In genomic region chr9:66611478-66612093, GRCm38 (mm10) we compare ENCODE assay signal across 8 mouse cellular contexts. TPM values are rescaled to one million over a fixed set of nuclear protein-coding genes. Genes with fewer than 3 reads are reported as not detected.
DNase-seq lines count a peak whose midpoint lies in the region; ATAC-seq and TF ChIP-seq lines count a peak whose summit lies in the region.

No protein-coding gene starts in this region.

- DNase-seq in CD4-positive, CD25-positive, alpha-beta regulatory T cell, adult 2 months (ENCODE audit: low read depth, low spot score), result peak; percentile 89
- DNase-seq in c-Kit-negative CD71-positive TER-119-positive erythroid progenitor cells, embryonic 14.5 days (ENCODE audit: low read depth, low spot score), result peak; percentile 36
- DNase-seq in forebrain, embryonic 11.5 days (ENCODE audit: low spot score), result peak; percentile 91
- DNase-seq in kidney, postnatal 36 days, result peak; percentile 90 to 95
- DNase-seq in stomach, postnatal 0 days (ENCODE audit: low spot score), result peak; percentile 90

- H3K27me3 ChIP-seq in forebrain, embryonic 11.5 days (ENCODE audit: control insufficient read depth, insufficient read depth, low read length), result no peaks in the 10 kb centered on the region
- H3K27me3 ChIP-seq in heart, embryonic 16.5 days (ENCODE audit: control insufficient read depth, insufficient read depth, low read length), result no peaks in the 10 kb centered on the region
- no peaks in the 10 kb centered on the region for H3K27me3 ChIP-seq in liver, embryonic 15.5 days
- H3K27me3 ChIP-seq in neural tube, embryonic 12.5 days (replicated peaks), result no peaks in the 10 kb centered on the region
- no peaks in the 10 kb centered on the region for H3K27me3 ChIP-seq in stomach, postnatal 0 days (ENCODE audit: control insufficient read depth, insufficient read depth, low read length)

- H3K27ac ChIP-seq in forebrain, embryonic 11.5 days (ENCODE audit: low read depth, low read length), result no peak overlapping the region
- no peak overlapping the region for H3K27ac ChIP-seq in heart, embryonic 16.5 days (ENCODE audit: low read length)
- H3K27ac ChIP-seq in liver, embryonic 15.5 days (replicated peaks), result no peak overlapping the region
- no peak overlapping the region for H3K27ac ChIP-seq in neural tube, embryonic 12.5 days
- H3K27ac ChIP-seq in stomach, postnatal 0 days (replicated peaks), result peak overlapping the region; percentile 45; the same call in 1 of the 2 replicates

- ATAC-seq in forebrain, embryonic 11.5 days (replicated peaks; ENCODE audit: low FRiP score), result 0 out of 2 replicates have a peak, but pooled peaks have one; percentile 60
- peak; percentile 84 for ATAC-seq in heart, embryonic 16.5 days (replicated peaks; ENCODE audit: extremely low read depth, insufficient read depth, low FRiP score)
- ATAC-seq in liver, embryonic 15.5 days (ENCODE audit: insufficient read depth), result peak; percentile 44; the same call in 1 of the 2 replicates
- ATAC-seq in neural tube, embryonic 12.5 days (ENCODE audit: low FRiP score, low read depth), result no peak
- ATAC-seq in stomach, postnatal 0 days (ENCODE audit: low FRiP score, low TSS enrichment), result peak; percentile 75

- H3K36me3 ChIP-seq in forebrain, embryonic 11.5 days (ENCODE audit: control insufficient read depth, insufficient read depth, low read length), result no peaks in the 10 kb centered on the region
- H3K36me3 ChIP-seq in heart, embryonic 16.5 days (ENCODE audit: control insufficient read depth, insufficient read depth), result no peaks in the 10 kb centered on the region
- no peaks in the 10 kb centered on the region for H3K36me3 ChIP-seq in liver, embryonic 15.5 days (replicated peaks)
- no peaks in the 10 kb centered on the region for H3K36me3 ChIP-seq in neural tube, embryonic 12.5 days
- no peaks in the 10 kb centered on the region for H3K36me3 ChIP-seq in stomach, postnatal 0 days (ENCODE audit: control insufficient read depth, insufficient read depth, low read length)

- no peak overlapping the region for H3K4me3 ChIP-seq in forebrain, embryonic 11.5 days (ENCODE audit: low read depth, low read length)
- peak overlapping the region; percentile 29; the same call in 1 of the 2 replicates for H3K4me3 ChIP-seq in heart, embryonic 16.5 days (ENCODE audit: low read length)
- H3K4me3 ChIP-seq in liver, embryonic 15.5 days (replicated peaks), result no peak overlapping the region
- H3K4me3 ChIP-seq in neural tube, embryonic 12.5 days, result no peak overlapping the region
- 0 out of 2 replicates have a peak overlapping the region, but pooled peaks have one; percentile 4 for H3K4me3 ChIP-seq in stomach, postnatal 0 days (ENCODE audit: low read depth, low read length)

- peak; percentile 96 for TF ChIP-seq CTCF in stomach, postnatal 0 days (IDR thresholded peaks at IDR 0.05; ENCODE audit: low read depth)

- WGBS in forebrain, embryonic 11.5 days, result 19% methylated on average over 18 of the region's 18 CpGs
- whole genome bisulfite sequencing in heart, embryonic 16.5 days, result 18% methylated on average over 18 of the region's 18 CpGs
- WGBS in liver, embryonic 15.5 days (ENCODE audit: insufficient replicate concordance), result 17% methylated on average over 18 of the region's 18 CpGs
- WGBS in neural tube, embryonic 12.5 days, result 18% methylated on average over 18 of the region's 18 CpGs
- WGBS in stomach, postnatal 0 days, result 12% methylated on average over 18 of the region's 18 CpGs

- H3K9ac ChIP-seq in forebrain, embryonic 11.5 days (ENCODE audit: low read length), result no peak overlapping the region
- 0 out of 2 replicates have a peak overlapping the region, but pooled peaks have one; percentile 7 for H3K9ac ChIP-seq in heart, embryonic 16.5 days (ENCODE audit: low read length)
- H3K9ac ChIP-seq in liver, embryonic 15.5 days, result no peak overlapping the region
- H3K9ac ChIP-seq in neural tube, embryonic 12.5 days, result no peak overlapping the region
- 0 out of 2 replicates have a peak overlapping the region, but pooled peaks have one; percentile 18 for H3K9ac ChIP-seq in stomach, postnatal 0 days (ENCODE audit: low read length)

- no peaks in the 10 kb centered on the region for H3K9me3 ChIP-seq in forebrain, embryonic 11.5 days (ENCODE audit: control insufficient read depth, low read length)
- H3K9me3 ChIP-seq in heart, embryonic 16.5 days (replicated peaks; ENCODE audit: control insufficient read depth, low read length), result no peaks in the 10 kb centered on the region
- no peaks in the 10 kb centered on the region for H3K9me3 ChIP-seq in liver, embryonic 15.5 days (replicated peaks)
- no peaks in the 10 kb centered on the region for H3K9me3 ChIP-seq in neural tube, embryonic 12.5 days
- no peaks in the 10 kb centered on the region for H3K9me3 ChIP-seq in stomach, postnatal 0 days (ENCODE audit: control insufficient read depth, low read length)

- H3K4me1 ChIP-seq in forebrain, embryonic 11.5 days (replicated peaks; ENCODE audit: control insufficient read depth, insufficient read depth, low read length), result peaks cover 4% of the 10 kb centered on the region; the same call in 1 of the 2 replicates
- peaks cover 5% of the 10 kb centered on the region; the same call in 1 of the 2 replicates for H3K4me1 ChIP-seq in heart, embryonic 16.5 days (ENCODE audit: control insufficient read depth, insufficient read depth, low read length)
- peaks cover 9% of the 10 kb centered on the region for H3K4me1 ChIP-seq in liver, embryonic 15.5 days (replicated peaks)
- no peaks in the 10 kb centered on the region for H3K4me1 ChIP-seq in neural tube, embryonic 12.5 days
- no peaks in the 10 kb centered on the region; the same call in 1 of the 2 replicates for H3K4me1 ChIP-seq in stomach, postnatal 0 days (replicated peaks; ENCODE audit: control insufficient read depth, insufficient read depth)

- H3K4me2 ChIP-seq in forebrain, embryonic 11.5 days (ENCODE audit: low read depth, low read length, severe bottlenecking), result peak overlapping the region; percentile 24; the same call in 1 of the 2 replicates
- peak overlapping the region; percentile 61 for H3K4me2 ChIP-seq in heart, embryonic 16.5 days (ENCODE audit: low read depth, low read length)
- peak overlapping the region; percentile 40 for H3K4me2 ChIP-seq in liver, embryonic 15.5 days
- peak overlapping the region; percentile 40 for H3K4me2 ChIP-seq in neural tube, embryonic 12.5 days (replicated peaks)
- H3K4me2 ChIP-seq in stomach, postnatal 0 days (replicated peaks; ENCODE audit: low read depth), result peak overlapping the region; percentile 50

- no peak for TF ChIP-seq EP300 in stomach, postnatal 0 days (optimal IDR thresholded peaks at IDR 0.05)

RNA-seq across cellular contexts. Expression of gene Usp3, which starts 18.6 kb away (rescaled TPM):
- polyA plus RNA-seq in forebrain, embryonic 11.5 days (2014; fragmentation: Nextera tagmentation; extraction: Ambion mirVana), result 92.4 and 99.8 TPM in 2 replicates
- polyA plus RNA-seq in heart, embryonic 16.5 days (2015; fragmentation: Nextera tagmentation; extraction: Ambion mirVana), result 42.3 and 42.7 TPM in 2 replicates
- polyA plus RNA-seq in liver, embryonic 15.5 days (2015; fragmentation: Nextera tagmentation; extraction: Ambion mirVana), result 13.1 and 13.4 TPM in 2 replicates
- 93.9 and 99.8 TPM in 2 replicates for polyA plus RNA-seq in neural tube, embryonic 12.5 days (2016; fragmentation: Nextera tagmentation; extraction: Ambion mirVana)
- 42.2 and 49.2 TPM in 2 replicates for polyA plus RNA-seq in stomach, postnatal 0 days (2015; fragmentation: Nextera tagmentation; extraction: Ambion mirVana)

Comparison
In these comparisons a context has a peak if more than half of its experiments do, and no peak if none do; other contexts are left out.
1. DNase-seq: peak in every context shown above with its lines; median percentile 92 in kidney, postnatal 36 days; 91 in forebrain, embryonic 11.5 days; 90 in stomach, postnatal 0 days; 89 in CD4-positive, CD25-positive, alpha-beta regulatory T cell, adult 2 months; 36 in c-Kit-negative CD71-positive TER-119-positive erythroid progenitor cells, embryonic 14.5 days.
2. H3K4me3 ChIP-seq: peak in heart, embryonic 16.5 days (single experiment) and stomach, postnatal 0 days (single experiment); none in forebrain, embryonic 11.5 days (single experiment), liver, embryonic 15.5 days (single experiment) and neural tube, embryonic 12.5 days (single experiment).
3. H3K9ac ChIP-seq: peak in heart, embryonic 16.5 days (single experiment) and stomach, postnatal 0 days (single experiment); none in forebrain, embryonic 11.5 days (single experiment), liver, embryonic 15.5 days (single experiment) and neural tube, embryonic 12.5 days (single experiment).
4. Peak in every context shown above with its lines, with median percentiles within 50 percentile points of each other: H3K4me2 ChIP-seq.